8 mouse cellular contexts compared by ENCODE assay signal in genomic region chr9:67839981-67840859, GRCm38 (mm10). TPM values are rescaled to one million over a fixed set of nuclear protein-coding genes. Genes with fewer than 3 reads are reported as not detected.
A peak's percentile ranks its signal among the peaks of the same experiment; 100 is the strongest.
DNase-seq lines count a peak whose midpoint lies in the region; ATAC-seq and TF ChIP-seq lines count a peak whose summit lies in the region.

Vps13c (plus strand) TSS chr9:67840396.

- peak within 1 kb of the TSS; percentile 85 for H3K9ac ChIP-seq in heart, embryonic 12.5 days
- H3K9ac ChIP-seq in kidney, postnatal 0 days (ENCODE audit: low read depth, low read length) = peak within 1 kb of the TSS; percentile 72
- H3K9ac ChIP-seq in liver, embryonic 13.5 days = peak within 1 kb of the TSS; percentile 95
- H3K9ac ChIP-seq in stomach, embryonic 15.5 days = peak within 1 kb of the TSS; percentile 37

- H3K4me1 ChIP-seq in heart, embryonic 12.5 days (replicated peaks) = peaks cover 7% of the 10 kb centered on the region
- peaks cover 3% of the 10 kb centered on the region for H3K4me1 ChIP-seq in kidney, postnatal 0 days (replicated peaks; ENCODE audit: insufficient read depth, low read length)
- peaks cover 70% of the 10 kb centered on the region for H3K4me1 ChIP-seq in liver, embryonic 13.5 days (replicated peaks)
- H3K4me1 ChIP-seq in stomach, embryonic 15.5 days = 0 out of 2 replicates have a peak, but pooled peaks cover 5% of the 10 kb centered on the region

- H3K36me3 ChIP-seq in heart, embryonic 12.5 days = no peaks in the 10 kb centered on the region
- H3K36me3 ChIP-seq in kidney, postnatal 0 days (ENCODE audit: insufficient read depth, low read length) = no peaks in the 10 kb centered on the region
- H3K36me3 ChIP-seq in liver, embryonic 13.5 days = no peaks in the 10 kb centered on the region
- H3K36me3 ChIP-seq in stomach, embryonic 15.5 days = no peaks in the 10 kb centered on the region

- under 1% methylated on average over 38 of the region's 53 CpGs for WGBS in heart, embryonic 12.5 days
- under 1% methylated on average over 46 of the region's 53 CpGs for WGBS in kidney, postnatal 0 days
- WGBS in liver, embryonic 13.5 days (ENCODE audit: insufficient replicate concordance) = under 1% methylated on average over 40 of the region's 53 CpGs
- under 1% methylated on average over 46 of the region's 53 CpGs for WGBS in stomach, embryonic 15.5 days

- no peaks in the 10 kb centered on the region for H3K9me3 ChIP-seq in heart, embryonic 12.5 days (replicated peaks)
- H3K9me3 ChIP-seq in kidney, postnatal 0 days (replicated peaks; ENCODE audit: low read length) = no peaks in the 10 kb centered on the region
- no peaks in the 10 kb centered on the region for H3K9me3 ChIP-seq in liver, embryonic 13.5 days (replicated peaks)
- no peaks in the 10 kb centered on the region for H3K9me3 ChIP-seq in stomach, embryonic 15.5 days

- peak within 1 kb of the TSS; percentile 40; the same call in 1 of the 2 replicates for H3K27ac ChIP-seq in heart, embryonic 12.5 days (ENCODE audit: poor library complexity, severe bottlenecking)
- H3K27ac ChIP-seq in kidney, postnatal 0 days = no peak within 1 kb of the TSS; the same call in 1 of the 2 replicates
- peak within 1 kb of the TSS; percentile 82 for H3K27ac ChIP-seq in liver, embryonic 13.5 days
- H3K27ac ChIP-seq in stomach, embryonic 15.5 days = peak within 1 kb of the TSS; percentile 17; the same call in 1 of the 2 replicates

- peak within 1 kb of the TSS; percentile 77 for H3K4me2 ChIP-seq in heart, embryonic 12.5 days
- H3K4me2 ChIP-seq in kidney, postnatal 0 days (ENCODE audit: low read length) = peak within 1 kb of the TSS; percentile 87
- peak within 1 kb of the TSS; percentile 89 for H3K4me2 ChIP-seq in liver, embryonic 13.5 days
- H3K4me2 ChIP-seq in stomach, embryonic 15.5 days = peak within 1 kb of the TSS; percentile 74

- peak; percentile 87 for DNase-seq in CD4-positive helper T cell, adult 2 months (ENCODE audit: low read depth, low spot score)
- DNase-seq in brain, adult 2 months (ENCODE audit: low read depth, low spot score) = peak; percentile 89
- DNase-seq in kidney, postnatal 0 days (ENCODE audit: low spot score) = peak; percentile 90
- DNase-seq in liver, embryonic 13.5 days = peak; percentile 77
- DNase-seq in neural tube, embryonic 10.5 days (ENCODE audit: extremely low spot score, low spot score) = peak; percentile 88

- TF ChIP-seq CTCF in kidney, postnatal 0 days (IDR thresholded peaks at IDR 0.05; ENCODE audit: low read depth) = no peak

- peak; percentile 95 for ATAC-seq in erythroblast, adult 5-6 weeks (replicated peaks; ENCODE audit: low FRiP score, poor library complexity, severe bottlenecking)
- peak; percentile 97 for ATAC-seq in heart, embryonic 12.5 days (ENCODE audit: insufficient number of reproducible peaks, low FRiP score)
- peak; percentile 91 for ATAC-seq in kidney, postnatal 0 days (replicated peaks; ENCODE audit: low FRiP score, low read depth)
- ATAC-seq in liver, embryonic 13.5 days (ENCODE audit: low read depth) = peak; percentile 96
- peak; percentile 97 for ATAC-seq in stomach, embryonic 15.5 days (ENCODE audit: insufficient read depth, low FRiP score, low read depth)

- H3K4me3 ChIP-seq in heart, embryonic 12.5 days = peak within 1 kb of the TSS; percentile 71
- H3K4me3 ChIP-seq in kidney, postnatal 0 days (replicated peaks; ENCODE audit: low read depth, low read length) = peak within 1 kb of the TSS; percentile 72
- H3K4me3 ChIP-seq in liver, embryonic 13.5 days (replicated peaks) = peak within 1 kb of the TSS; percentile 93
- peak within 1 kb of the TSS; percentile 58 for H3K4me3 ChIP-seq in stomach, embryonic 15.5 days (replicated peaks)

- no peaks in the 10 kb centered on the region for H3K27me3 ChIP-seq in heart, embryonic 12.5 days (replicated peaks)
- no peaks in the 10 kb centered on the region for H3K27me3 ChIP-seq in kidney, postnatal 0 days (ENCODE audit: insufficient read depth, low read length)
- no peaks in the 10 kb centered on the region for H3K27me3 ChIP-seq in liver, embryonic 13.5 days
- H3K27me3 ChIP-seq in stomach, embryonic 15.5 days (replicated peaks) = no peaks in the 10 kb centered on the region

RNA-seq across cellular contexts. Expression of gene Vps13c, which starts in this region (rescaled TPM):
- total RNA-seq in erythroblast, adult 5-6 weeks (2015; ENCODE audit: low replicate concordance) = 6.7 and 12.3 TPM in 2 replicates
- total RNA-seq in erythroblast, adult 5-6 weeks (2017; ENCODE audit: low replicate concordance) = 6.5 and 8.4 TPM in 2 replicates
- polyA plus RNA-seq in heart, embryonic 12.5 days (2016; fragmentation: Nextera tagmentation; extraction: Ambion mirVana) = 6.3 and 7.0 TPM in 2 replicates
- 3.6 and 3.7 TPM in 2 replicates for polyA plus RNA-seq in kidney, postnatal 0 days (2015; fragmentation: Nextera tagmentation; extraction: Ambion mirVana)
- polyA plus RNA-seq in liver, embryonic 13.5 days (2015; fragmentation: Nextera tagmentation; extraction: Ambion mirVana) = 6.5 and 7.2 TPM in 2 replicates
- polyA plus RNA-seq in stomach, embryonic 15.5 days (2015; fragmentation: Nextera tagmentation; extraction: Ambion mirVana) = 6.1 and 6.7 TPM in 2 replicates

Comparison
In these comparisons a context has a peak if more than half of its experiments do, and no peak if none do; other contexts are left out.
1. H3K9ac ChIP-seq: peak in every context shown above with its lines; median percentile 95 in liver, embryonic 13.5 days; 85 in heart, embryonic 12.5 days; 72 in kidney, postnatal 0 days; 37 in stomach, embryonic 15.5 days.